ENCODE assay signal across 18 mouse cellular contexts in genomic region chr12:71766636-71767035, GRCm38 (mm10).
"Had no signal": no experiment of that assay in that cellular context is flagged by ENCODE, and none has a peak within 500 bp of the region (broad histone marks: within the 10 kb centered on the region; RNA-seq: fewer than 3 reads in every experiment).

No protein-coding gene starts in this region.

- ATAC-seq: hindbrain, postnatal 0 days; inflammation-experienced regulatory T-cells, adult 6 months; intestine, embryonic 16.5 days; liver, postnatal 0 days; lung, postnatal 0 days had no signal

- H3K9ac ChIP-seq: limb, embryonic 13.5 days; liver, embryonic 14.5 days; liver, postnatal 0 days; lung, embryonic 14.5 days had no signal

- H3K9me3 ChIP-seq: limb, embryonic 10.5 days; limb, embryonic 13.5 days had no signal

- H3K36me3 ChIP-seq: limb, embryonic 10.5 days; limb, embryonic 13.5 days had no signal

- H3K4me2 ChIP-seq: limb, embryonic 13.5 days; lung, embryonic 14.5 days had no signal

- H3K4me3 ChIP-seq: layer of hippocampus, adult 2 months; limb, embryonic 10.5 days; limb, embryonic 13.5 days had no signal

- DNase-seq: layer of hippocampus, adult 9-11 months; liver; liver, postnatal 0 days; lung, embryonic 14.5 days; midbrain, embryonic 14.5 days; thymus, adult 2 months; thymus, postnatal 14 days; thymus, postnatal 4 days had no signal

- H3K27ac ChIP-seq: hindbrain, postnatal 0 days; layer of hippocampus, adult 2 months; limb, embryonic 10.5 days; limb, embryonic 13.5 days; liver, embryonic 14.5 days; macrophage; stomach, postnatal 0 days had no signal
